Mouse (Mus musculus): Measurements from ENCODE around the gene Arntl.
"Not testable (repeated sequence)": the region's sequence is repeated elsewhere in the genome, so short reads cannot be mapped to it uniquely, and the experiment has no call there.

The Arntl gene

GRCm38 (mm10) chr7:113251001-113251400 is 43.7 kb downstream of the Arntl start:
- no peak for DNase-seq (ENCODE audit: low spot score in 2 of 2)

DNA sequence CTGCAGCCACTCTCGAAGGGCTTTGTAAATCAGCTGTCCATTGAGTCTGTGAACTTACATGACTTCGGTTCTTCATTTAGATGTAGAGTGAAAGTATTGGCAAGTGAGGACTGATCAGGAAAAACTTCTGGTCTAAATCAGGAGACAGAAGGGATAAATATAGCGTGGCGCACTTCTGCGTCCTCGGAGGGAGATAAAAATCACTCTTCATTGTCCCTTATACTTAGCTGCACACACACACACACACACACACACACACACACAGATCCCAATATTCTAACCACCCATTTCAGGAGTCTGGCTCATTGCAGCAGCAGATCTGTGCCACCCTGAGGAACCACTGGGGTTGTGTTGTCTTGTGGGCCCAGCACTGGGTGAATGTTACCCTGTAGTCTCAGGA is 44.3 kb downstream of the Arntl start:
- no peak for DNase-seq (ENCODE audit: low spot score in 2 of 2)

DNA sequence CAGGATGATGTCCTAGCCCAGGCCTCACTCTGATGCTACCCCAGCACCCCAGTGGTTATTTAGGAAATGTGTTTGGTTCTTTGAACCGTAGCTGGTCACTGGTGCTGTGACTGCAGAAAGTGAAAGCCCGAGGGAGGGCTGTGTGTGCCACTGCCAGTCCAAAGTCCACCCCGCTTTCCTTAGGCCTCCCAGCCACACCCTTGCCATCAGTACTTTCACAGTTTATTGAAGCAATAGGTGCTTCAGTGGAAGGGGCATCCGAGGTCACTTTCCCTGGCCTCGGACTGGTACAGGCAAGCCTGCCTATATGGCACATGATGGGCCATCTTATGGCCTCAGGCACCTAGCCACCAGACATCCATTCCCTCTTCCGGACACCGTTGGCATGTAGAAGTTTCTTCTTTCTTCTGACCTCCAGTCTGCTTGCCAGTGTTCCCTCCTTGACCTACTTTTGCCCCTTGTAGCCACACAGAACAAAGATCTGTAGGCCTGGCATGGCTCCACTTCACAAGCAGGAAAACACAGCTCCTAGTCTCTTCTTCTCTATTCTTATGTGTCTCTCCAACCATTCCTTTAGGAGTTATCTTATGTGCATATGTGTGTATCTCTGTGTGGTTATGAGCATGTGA is 46.6 kb downstream of the Arntl start:
- DNase-seq (ENCODE audit: low spot score in 2 of 2), result no peak

DNA sequence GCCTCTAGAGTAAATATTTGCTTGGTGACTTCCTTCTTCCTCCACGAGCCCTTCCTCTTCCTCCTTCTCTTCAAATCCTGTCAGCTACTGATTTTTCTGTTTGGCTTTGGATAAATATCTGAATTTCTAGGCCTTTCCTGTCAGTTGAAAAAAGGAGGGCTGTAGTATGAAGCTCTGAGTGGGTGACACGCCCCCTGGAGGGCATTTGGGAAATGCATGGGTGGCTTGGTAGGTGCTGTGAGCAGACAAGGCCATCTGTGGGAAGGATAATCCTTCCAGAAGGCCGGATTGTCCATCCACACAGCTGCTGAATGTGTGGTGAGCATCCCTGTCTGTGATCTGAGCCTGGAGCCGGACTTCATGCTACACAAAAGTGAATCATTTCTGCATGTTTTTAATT is 48.8 kb downstream of the Arntl start:
- peak in 1 of 2 experiments; percentile 36 for DNase-seq (ENCODE audit: low spot score in 2 of 2)

DNA sequence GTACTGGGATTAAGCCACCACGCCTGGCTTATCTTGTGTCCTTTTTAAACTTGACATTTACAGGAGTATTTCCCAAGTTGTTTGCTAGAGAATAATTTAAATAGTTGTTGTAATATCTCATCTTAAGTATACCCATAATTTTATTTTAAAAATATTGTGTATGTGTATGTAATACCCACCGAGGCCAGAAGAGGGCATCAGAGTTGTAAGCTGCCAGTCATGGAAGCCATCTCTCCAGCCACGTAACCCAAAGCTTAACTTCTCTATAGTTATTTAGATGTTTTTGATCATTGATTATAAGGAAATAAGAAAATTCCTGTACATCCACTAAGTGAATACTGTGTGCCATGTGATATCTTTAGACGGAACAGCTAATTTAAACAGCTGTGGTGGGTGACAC is 51.2 kb downstream of the Arntl start:
- DNase-seq (ENCODE audit: low spot score in 2 of 2), result no peak

DNA sequence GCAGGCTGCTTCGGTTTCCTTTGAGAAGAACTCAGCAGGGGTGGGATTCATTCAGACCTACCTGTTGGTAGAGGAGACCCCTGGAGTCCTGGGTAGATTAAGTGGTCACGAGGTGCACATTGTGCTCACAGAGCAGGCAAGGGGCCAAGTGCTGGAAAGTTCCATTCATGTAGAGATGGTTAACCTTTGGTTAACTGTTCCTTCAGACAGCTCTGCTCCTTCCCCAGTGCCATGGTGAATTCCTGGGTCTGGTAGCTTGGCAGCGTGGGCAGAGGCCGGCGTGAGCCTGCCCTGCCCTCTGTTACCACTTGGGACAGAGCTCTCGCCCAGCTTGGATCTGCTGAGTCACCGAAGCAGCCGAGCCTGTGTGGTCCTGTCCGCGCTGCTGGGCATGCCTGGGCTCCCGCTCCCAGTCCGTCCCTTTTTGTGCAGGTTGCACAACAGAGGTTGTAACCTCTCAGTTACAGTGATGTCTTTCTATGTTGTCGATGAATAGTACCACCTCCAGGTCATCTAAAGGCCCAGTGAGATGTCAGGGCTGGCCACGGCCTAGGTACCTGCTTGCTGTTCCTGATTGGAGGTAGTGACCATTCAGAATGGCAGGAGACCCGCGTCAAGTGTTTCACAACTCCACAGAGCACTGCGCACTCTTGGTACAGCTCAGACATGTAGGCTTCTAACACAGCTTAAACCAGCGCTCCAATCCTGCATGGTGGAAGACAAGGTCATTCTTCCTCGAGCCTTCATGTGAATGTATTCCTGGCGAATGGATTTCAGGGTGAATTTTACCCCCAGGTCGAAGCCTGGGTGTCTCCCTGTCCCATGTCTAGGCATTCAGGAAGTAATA is 53.3 kb downstream of the Arntl start:
- no peak for DNase-seq (ENCODE audit: low spot score in 2 of 2)

GRCm38 (mm10) chr7:113261690-113262089 is 54.4 kb downstream of the Arntl start:
- DNase-seq (ENCODE audit: low spot score in 2 of 2), result no peak

GRCm38 (mm10) chr7:113262510-113263467 is 55.5 kb downstream of the Arntl start:
- not testable (repeated sequence) for DNase-seq (ENCODE audit: low spot score in 2 of 2)

- no peak for DNase-seq (ENCODE audit: low spot score in 2 of 2)
Observed at GRCm38 (mm10) chr7:113263990-113264389, 56.7 kb downstream of the Arntl start.

GRCm38 (mm10) chr7:113268287-113268686 is 61.0 kb downstream of the Arntl start:
- DNase-seq (ENCODE audit: low spot score in 2 of 2), result peak; percentile 51 to 68

DNA sequence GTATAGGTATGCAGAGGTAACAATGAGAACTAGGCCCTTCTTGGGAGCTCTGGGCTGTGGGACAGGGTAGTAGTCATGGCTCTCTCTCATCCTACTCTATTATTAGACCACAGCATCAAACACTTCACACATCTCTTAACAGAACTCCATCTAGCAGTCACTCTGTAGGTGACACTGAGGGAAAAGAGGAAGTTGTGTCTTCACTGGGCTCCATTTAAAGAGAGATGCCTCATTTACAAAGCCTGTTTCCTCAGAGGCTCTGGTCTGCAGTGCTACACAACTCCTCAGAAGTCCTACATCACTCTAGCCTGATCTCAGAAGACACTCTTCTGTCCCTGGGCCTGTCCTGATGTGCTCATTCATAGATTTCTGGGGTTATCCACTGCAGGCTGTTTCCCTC is 61.8 kb downstream of the Arntl start:
- DNase-seq (ENCODE audit: low spot score in 2 of 2), result no peak

DNA sequence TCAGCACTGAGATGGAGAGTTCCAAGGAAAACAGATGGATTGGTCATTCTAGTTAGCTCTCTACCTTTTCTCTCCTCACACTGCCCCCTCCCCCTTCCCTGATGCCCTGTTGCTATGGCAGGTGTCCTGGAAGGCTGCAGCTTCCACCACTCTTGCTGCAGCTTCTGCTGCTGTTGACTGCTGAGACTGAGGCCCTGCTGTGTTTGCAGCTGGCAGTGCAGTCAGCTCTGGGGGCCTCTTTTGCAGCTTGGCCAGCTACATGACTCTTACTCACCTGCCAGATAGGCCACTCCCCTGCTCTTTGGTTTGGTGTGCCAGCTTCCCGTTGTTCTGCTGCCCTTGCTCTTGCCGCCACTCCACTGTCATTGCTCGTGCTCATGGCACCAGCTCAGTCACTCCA is 62.7 kb downstream of the Arntl start:
- no peak for DNase-seq (ENCODE audit: low spot score in 2 of 2)

- no peak for DNase-seq (ENCODE audit: low spot score in 2 of 2)
Observed at GRCm38 (mm10) chr7:113270551-113270950, 63.3 kb downstream of the Arntl start.

- no peak for DNase-seq (ENCODE audit: low spot score in 2 of 2)
Observed at GRCm38 (mm10) chr7:113270991-113271390, 63.7 kb downstream of the Arntl start.

DNA sequence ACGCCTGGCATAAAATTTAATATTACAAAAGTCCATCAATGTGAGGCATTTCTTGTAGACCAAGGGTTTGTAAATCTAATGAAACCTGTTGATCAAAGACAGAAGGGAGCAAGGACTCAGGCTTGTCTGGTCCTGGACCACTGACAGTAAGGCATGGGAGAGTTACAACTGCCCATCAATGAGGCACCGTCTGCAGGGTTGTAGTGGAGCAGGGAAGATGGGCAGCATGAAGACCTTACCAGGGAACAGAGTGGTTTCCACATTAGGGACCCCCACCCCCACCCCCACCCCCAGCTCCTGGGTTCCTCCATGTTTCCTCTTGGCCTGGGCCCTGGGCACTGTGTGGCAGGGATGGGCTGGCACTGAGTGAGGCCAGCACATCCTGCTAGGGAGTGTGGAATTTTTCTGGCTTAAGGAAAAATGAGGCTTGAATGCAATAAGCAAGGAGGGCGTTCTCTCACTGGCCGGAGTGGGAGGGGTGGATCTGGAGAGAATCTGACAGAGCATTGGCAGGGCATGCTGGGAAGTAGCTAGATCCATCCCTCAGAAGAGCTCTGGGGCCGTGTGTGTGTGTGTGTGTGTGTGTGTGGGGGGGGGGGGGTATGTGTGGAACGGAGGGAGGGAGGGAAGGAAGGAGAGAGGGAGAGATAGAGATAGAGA is 65.2 kb downstream of the Arntl start:
- DNase-seq (ENCODE audit: low spot score in 2 of 2), result no peak

- no peak for DNase-seq (ENCODE audit: low spot score in 2 of 2)
Observed at GRCm38 (mm10) chr7:113277245-113277644, 70.0 kb downstream of the Arntl start.

DNA sequence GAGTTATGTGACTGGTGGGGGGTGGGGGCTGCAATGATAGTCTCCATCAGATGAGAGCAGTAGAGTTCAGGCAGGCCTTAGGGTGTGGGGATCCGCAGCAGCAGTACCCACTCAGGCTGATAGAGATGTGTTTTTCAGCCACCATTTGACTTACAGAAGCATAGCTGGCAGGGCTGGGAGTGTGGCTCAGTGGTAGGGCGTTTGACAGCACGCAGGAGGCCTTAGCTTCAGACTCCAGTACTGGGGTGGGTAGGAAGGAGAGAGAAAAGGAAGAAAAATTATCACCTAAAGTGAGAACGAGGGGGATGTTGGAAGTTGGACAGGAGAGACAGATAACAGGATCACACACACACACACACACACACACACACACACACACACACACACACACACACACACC is 71.2 kb downstream of the Arntl start:
- DNase-seq (ENCODE audit: low spot score in 2 of 2), result no peak

DNA sequence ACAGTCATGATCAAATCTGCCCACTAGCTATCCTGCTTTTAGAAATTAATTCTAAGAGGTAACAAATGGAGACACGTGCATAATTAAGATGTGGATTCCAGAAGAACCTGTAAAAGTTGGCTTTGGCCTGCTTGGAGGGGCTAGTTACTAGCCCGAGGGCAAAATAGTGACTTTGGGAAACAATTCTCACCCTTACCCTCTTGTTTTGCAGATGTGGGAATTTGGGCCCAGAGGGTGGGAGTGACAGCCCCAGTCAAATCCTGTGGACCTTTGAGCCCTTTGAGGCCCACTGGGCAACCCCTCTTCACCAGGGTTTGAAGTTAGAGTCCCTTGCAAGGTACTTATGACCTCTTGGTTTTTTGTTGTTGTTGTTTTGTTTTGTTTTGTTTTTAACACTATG is 72.0 kb downstream of the Arntl start:
- no peak for DNase-seq (ENCODE audit: low spot score in 2 of 2)

GRCm38 (mm10) chr7:113285405-113285804 is 78.1 kb downstream of the Arntl start:
- DNase-seq (ENCODE audit: low spot score in 2 of 2), result no peak

GRCm38 (mm10) chr7:113289211-113289610 is 81.9 kb downstream of the Arntl start:
- DNase-seq (ENCODE audit: low spot score in 2 of 2), result no peak

DNA sequence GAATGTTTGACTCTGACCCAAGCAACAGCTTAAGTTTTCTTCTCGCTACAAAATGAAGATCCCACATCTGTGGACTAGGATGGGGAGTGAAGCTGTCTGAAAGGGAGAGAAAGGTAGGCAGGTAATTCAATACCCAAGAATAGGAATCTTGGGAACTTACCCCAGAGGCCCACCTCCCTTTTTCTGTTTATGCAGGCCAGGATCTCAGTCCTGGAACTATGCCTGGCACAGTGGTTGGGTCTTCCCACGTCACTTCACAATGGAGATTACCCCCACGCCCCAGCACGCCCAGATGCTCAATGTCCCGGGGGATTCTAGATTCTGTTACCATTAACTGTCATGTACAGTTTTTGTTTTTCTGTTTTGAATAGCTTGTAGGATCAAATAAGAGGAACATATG is 84.5 kb downstream of the Arntl start:
- DNase-seq (ENCODE audit: low spot score in 2 of 2), result no peak

DNA sequence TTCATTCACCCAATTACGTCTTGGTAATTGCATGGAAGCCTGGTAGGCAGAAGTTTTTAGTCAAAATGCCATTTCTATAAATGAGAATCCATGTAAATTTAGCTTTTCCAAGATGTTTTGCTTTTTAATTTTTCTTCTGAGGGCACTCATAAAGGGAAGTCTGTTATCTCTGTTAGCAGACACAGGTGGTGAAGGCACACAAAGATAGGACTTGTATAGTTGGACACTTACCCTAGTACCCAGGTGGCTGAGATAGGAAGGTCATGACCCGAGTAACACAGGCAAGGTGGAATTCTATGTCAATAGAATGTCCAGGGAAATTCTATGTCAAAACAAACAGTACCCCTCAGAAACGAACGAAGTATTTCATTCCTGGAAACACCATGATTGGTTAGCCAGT is 84.9 kb downstream of the Arntl start:
- no peak for DNase-seq (ENCODE audit: low spot score in 2 of 2)

Data from frontal cortex, postnatal 25 days (tissue).